Mouse (Mus musculus) naive thymus-derived CD4-positive, alpha-beta T cell, adult 2 months (primary cell): Measurements from ENCODE around the gene D430041D05Rik.
A peak's percentile ranks its signal among the peaks of the same experiment; 100 is the strongest.

Experiments
- DNase-seq: peaks from one replicate; pipeline ENCODE4 v3.0.0-alpha.2; 2011; ENCODE audit warnings: low read depth

Gene D430041D05Rik

GRCm38 (mm10) chr2:104267049-104267448, 143.8 kb downstream of the D430041D05Rik start:
- DNase-seq, result no peak

GRCm38 (mm10) chr2:104261741-104262067, 149.1 kb downstream of the D430041D05Rik start:
- no peak for DNase-seq

- no peak for DNase-seq
These were observed 149.7 kb downstream of the D430041D05Rik start for GRCm38 (mm10) chr2:104260920-104261740.

GRCm38 (mm10) chr2:104256585-104256984, 154.2 kb downstream of the D430041D05Rik start:
- DNase-seq, result no peak

- no peak for DNase-seq
These were observed 155.9 kb downstream of the D430041D05Rik start for GRCm38 (mm10) chr2:104254944-104255343.

GRCm38 (mm10) chr2:104253341-104253740, 157.5 kb downstream of the D430041D05Rik start:
- DNase-seq, result no peak

- DNase-seq, result no peak
These were observed 159.2 kb downstream of the D430041D05Rik start for GRCm38 (mm10) chr2:104251647-104252046.

GRCm38 (mm10) chr2:104249856-104250255, 161.0 kb downstream of the D430041D05Rik start:
- no peak for DNase-seq

GRCm38 (mm10) chr2:104246851-104247250, 164.0 kb downstream of the D430041D05Rik start:
- no peak for DNase-seq

GRCm38 (mm10) chr2:104242055-104242454, 168.8 kb downstream of the D430041D05Rik start:
- no peak for DNase-seq

GRCm38 (mm10) chr2:104237141-104237540, 173.7 kb downstream of the D430041D05Rik start:
- DNase-seq, result no peak

GRCm38 (mm10) chr2:104230444-104230843, 180.4 kb downstream of the D430041D05Rik start:
- DNase-seq, result no peak

GRCm38 (mm10) chr2:104226057-104226456, 184.8 kb downstream of the D430041D05Rik start:
- DNase-seq, result no peak

- DNase-seq, result no peak
These were observed 191.0 kb downstream of the D430041D05Rik start for GRCm38 (mm10) chr2:104219733-104220391.

GRCm38 (mm10) chr2:104218588-104219065, 192.2 kb downstream of the D430041D05Rik start:
- no peak for DNase-seq

GRCm38 (mm10) chr2:104218114-104218513, 192.7 kb downstream of the D430041D05Rik start:
- DNase-seq, result no peak

- DNase-seq, result no peak
These were observed 201.4 kb downstream of the D430041D05Rik start for GRCm38 (mm10) chr2:104209408-104209807.

- no peak for DNase-seq
These were observed 202.4 kb downstream of the D430041D05Rik start for GRCm38 (mm10) chr2:104208415-104208814.

GRCm38 (mm10) chr2:104207948-104208347, 202.9 kb downstream of the D430041D05Rik start:
- DNase-seq, result no peak

- no peak for DNase-seq
These were observed 205.2 kb downstream of the D430041D05Rik start for GRCm38 (mm10) chr2:104205623-104206022.

- no peak for DNase-seq
These were observed 210.6 kb downstream of the D430041D05Rik start for GRCm38 (mm10) chr2:104200211-104200610.

- no peak for DNase-seq
These were observed 212.6 kb downstream of the D430041D05Rik start for GRCm38 (mm10) chr2:104198186-104198585.

GRCm38 (mm10) chr2:104197281-104197680, 213.5 kb downstream of the D430041D05Rik start:
- DNase-seq, result peak; percentile 19
